Mouse (Mus musculus): Measurements from ENCODE around the gene Cerkl. TPM values are rescaled to one million over a fixed set of nuclear protein-coding genes. Genes with fewer than 3 reads are reported as not detected.

Cerkl gene
- total RNA-seq, 2 experiments from 2014 or later, result 0.76 to 0.97 TPM

- intact Hi-C loops (cut with DNase I), result no loop called here
- DNase-seq, result no peak
Observed at GRCm38 (mm10) chr2:79379087-79380041, 77.2 kb downstream of the Cerkl start.

GRCm38 (mm10) chr2:79378346-79379086, 78.1 kb downstream of the Cerkl start:
- no peak for DNase-seq
- intact Hi-C loops (cut with DNase I), result no loop called here

GRCm38 (mm10) chr2:79372486-79373200, 83.9 kb downstream of the Cerkl start:
- intact Hi-C loops (cut with DNase I), result loop anchor here (2.0 to 5.0 kb wide), 2 partner anchors 125 to 400 kb away; no protein-coding TSS in a partner anchor
- peak in 1 of 2 experiments; percentile 11 for DNase-seq

- intact Hi-C loops (cut with DNase I), result loop anchor here (2.0 to 5.0 kb wide), 2 partner anchors 125 to 401 kb away; no protein-coding TSS in a partner anchor
- no peak for DNase-seq
Observed at GRCm38 (mm10) chr2:79372154-79372467, 84.5 kb downstream of the Cerkl start.

GRCm38 (mm10) chr2:79371326-79372153, 85.0 kb downstream of the Cerkl start:
- no peak for DNase-seq
- intact Hi-C loops (cut with DNase I), result loop anchor here (2.0 to 5.0 kb wide), 2 partner anchors 126 to 401 kb away; no protein-coding TSS in a partner anchor

GRCm38 (mm10) chr2:79370711-79371312, 85.8 kb downstream of the Cerkl start:
- intact Hi-C loops (cut with DNase I), result loop anchor here (5.0 kb wide), 1 partner anchor 126 kb away; no protein-coding TSS in a partner anchor

GRCm38 (mm10) chr2:79369905-79370304, 86.7 kb downstream of the Cerkl start:
- intact Hi-C loops (cut with DNase I), result loop anchor here (5.0 kb wide), 1 partner anchor 127 kb away; no protein-coding TSS in a partner anchor
- no peak for DNase-seq

More at GRCm38 (mm10) chr2:79370711-79371312, 85.8 kb downstream of the Cerkl start:
- DNase-seq, result peak; percentile 13 to 30

GRCm38 (mm10) chr2:79369061-79369524, 87.5 kb downstream of the Cerkl start:
- DNase-seq, result peak; percentile 6 to 12
- intact Hi-C loops (cut with DNase I), result no loop called here

GRCm38 (mm10) chr2:79368661-79369060, 87.9 kb downstream of the Cerkl start:
- DNase-seq, result no peak
- intact Hi-C loops (cut with DNase I), result no loop called here

- intact Hi-C loops (cut with DNase I), result no loop called here
- DNase-seq, result peak in 1 of 2 experiments; percentile 8
Observed at GRCm38 (mm10) chr2:79367451-79368450, 88.8 kb downstream of the Cerkl start.

- intact Hi-C loops (cut with DNase I), result no loop called here
- DNase-seq, result no peak
Observed at GRCm38 (mm10) chr2:79363920-79364319, 92.7 kb downstream of the Cerkl start.

GRCm38 (mm10) chr2:79362029-79362428, 94.6 kb downstream of the Cerkl start:
- no peak for DNase-seq
- intact Hi-C loops (cut with DNase I), result no loop called here

GRCm38 (mm10) chr2:79357835-79358234, 98.8 kb downstream of the Cerkl start:
- intact Hi-C loops (cut with DNase I), result no loop called here
- no peak for DNase-seq

- intact Hi-C loops (cut with DNase I), result no loop called here
- DNase-seq, result no peak
Observed at GRCm38 (mm10) chr2:79354773-79355172, 101.8 kb downstream of the Cerkl start.

GRCm38 (mm10) chr2:79352100-79352802, 104.3 kb downstream of the Cerkl start:
- DNase-seq, result no peak
- intact Hi-C loops (cut with DNase I), result no loop called here

- intact Hi-C loops (cut with DNase I), result no loop called here
- no peak for DNase-seq
Observed at GRCm38 (mm10) chr2:79351179-79352099, 105.1 kb downstream of the Cerkl start.

Measured in heart, postnatal 36 days (tissue).